8 mouse cellular contexts compared by ENCODE assay signal in genomic region chr4:155468952-155469351, GRCm38 (mm10). TPM values are rescaled to one million over a fixed set of nuclear protein-coding genes. Genes with fewer than 3 reads are reported as not detected.
DNase-seq lines count a peak whose midpoint lies in the region; ATAC-seq lines count a peak whose summit lies in the region.

Gene Tmem52 (plus strand): TSS chr4:155469114.

- H3K4me3 ChIP-seq in erythroblast, embryonic 14.5 days (replicated peaks) = peak within 1 kb of the TSS; percentile 63
- H3K4me3 ChIP-seq in limb, embryonic 12.5 days (replicated peaks) = peak within 1 kb of the TSS; percentile 28
- peak within 1 kb of the TSS; percentile 13; the same call in 1 of the 2 replicates for H3K4me3 ChIP-seq in midbrain, embryonic 12.5 days

- H3K9me3 ChIP-seq in erythroblast, embryonic 14.5 days (ENCODE audit: control insufficient read depth, low read length) = no peaks in the 10 kb centered on the region
- no peaks in the 10 kb centered on the region for H3K9me3 ChIP-seq in limb, embryonic 12.5 days
- no peaks in the 10 kb centered on the region for H3K9me3 ChIP-seq in midbrain, embryonic 12.5 days

- 16% methylated on average over 21 of the region's 21 CpGs for WGBS in limb, embryonic 12.5 days
- WGBS in midbrain, embryonic 12.5 days = 17% methylated on average over 21 of the region's 21 CpGs

- no peak within 1 kb of the TSS; the same call in 1 of the 2 replicates for H3K9ac ChIP-seq in limb, embryonic 12.5 days (replicated peaks)
- 0 out of 2 replicates have a peak within 1 kb of the TSS, but pooled peaks have one; percentile 39 for H3K9ac ChIP-seq in midbrain, embryonic 12.5 days (replicated peaks)

- H3K27ac ChIP-seq in limb, embryonic 12.5 days = no peak within 1 kb of the TSS
- no peak within 1 kb of the TSS for H3K27ac ChIP-seq in midbrain, embryonic 12.5 days (replicated peaks)

- peaks cover 23% of the 10 kb centered on the region for H3K27me3 ChIP-seq in erythroblast, embryonic 14.5 days (ENCODE audit: control insufficient read depth)
- peaks cover 38% of the 10 kb centered on the region for H3K27me3 ChIP-seq in limb, embryonic 12.5 days
- peaks cover 20% of the 10 kb centered on the region for H3K27me3 ChIP-seq in midbrain, embryonic 12.5 days

- peak; percentile 44 to 50 for DNase-seq in B cell, adult 2 months
- peak; percentile 92 for DNase-seq in R1 (ENCODE audit: low read depth, low spot score)
- DNase-seq in heart, postnatal 4 days = peak; percentile 43
- DNase-seq in cerebellum, postnatal 4 days (ENCODE audit: low spot score in 2 of 2) = no peak
- no peak for DNase-seq in cerebellum, adult 9-11 months

- peak within 1 kb of the TSS; percentile 55 for H3K4me2 ChIP-seq in limb, embryonic 12.5 days
- peak within 1 kb of the TSS; percentile 29 for H3K4me2 ChIP-seq in midbrain, embryonic 12.5 days (replicated peaks)

- H3K36me3 ChIP-seq in erythroblast, embryonic 14.5 days (ENCODE audit: control insufficient read depth) = no peaks in the 10 kb centered on the region
- H3K36me3 ChIP-seq in limb, embryonic 12.5 days = no peaks in the 10 kb centered on the region
- no peaks in the 10 kb centered on the region for H3K36me3 ChIP-seq in midbrain, embryonic 12.5 days

- ATAC-seq in limb, embryonic 12.5 days (ENCODE audit: insufficient number of reproducible peaks, insufficient read depth, low FRiP score, low TSS enrichment, low read depth) = 0 out of 2 replicates have a peak, but pooled peaks have one; percentile 54
- ATAC-seq in midbrain, embryonic 12.5 days (ENCODE audit: low FRiP score, low read depth) = no peak

- H3K4me1 ChIP-seq in erythroblast, embryonic 14.5 days (ENCODE audit: control insufficient read depth) = peaks cover 9% of the 10 kb centered on the region
- H3K4me1 ChIP-seq in limb, embryonic 12.5 days (replicated peaks) = peaks cover 5% of the 10 kb centered on the region
- peaks cover 10% of the 10 kb centered on the region; the same call in 1 of the 2 replicates for H3K4me1 ChIP-seq in midbrain, embryonic 12.5 days

RNA-seq across cellular contexts. Expression of gene Tmem52, which starts in this region (rescaled TPM):
- not detected in 2 replicates for polyA plus RNA-seq in erythroblast, embryonic 14.5 days (2012)
- total RNA-seq in heart, postnatal 4 days (2021) = not detected
- not detected in 2 replicates for polyA plus RNA-seq in limb, embryonic 12.5 days (2016; fragmentation: Nextera tagmentation; extraction: Ambion mirVana)
- polyA plus RNA-seq in midbrain, embryonic 12.5 days (2016; fragmentation: Nextera tagmentation; extraction: Ambion mirVana) = 0.20 TPM in 1 of 2 replicates, not detected in the other

Comparison
In these comparisons a context has a peak if more than half of its experiments do, and no peak if none do; other contexts are left out.
1. Peak in DNase-seq in heart, postnatal 4 days; RNA of the gene not detected or under 1 TPM.
2. Peak in ATAC-seq, H3K4me3 ChIP-seq and H3K4me2 ChIP-seq in limb, embryonic 12.5 days; RNA of the gene not detected or under 1 TPM.
3. DNase-seq: peak in B cell, adult 2 months (2 of 2) and R1 (single experiment); none in cerebellum, postnatal 4 days (0 of 2) and cerebellum, adult 9-11 months (single experiment).
4. H3K4me3 ChIP-seq: peak in every context shown above with its lines; median percentile 63 in erythroblast, embryonic 14.5 days; 28 in limb, embryonic 12.5 days; 13 in midbrain, embryonic 12.5 days.